Mouse (Mus musculus) E14TG2a.4 (cell line): ENCODE results near the gene Fbxl7.

ENCODE experiments used
- CTCF ChIP-seq: conservative IDR thresholded peaks from 2 replicates; pipeline ENCODE4 v1.5.1; 2014; ENCODE audit warnings: low read length
- NANOG ChIP-seq: IDR thresholded peaks from 2 replicates; pipeline ENCODE4 v1.6.1; 2014; ENCODE audit warnings: borderline replicate concordance, low read length, mixed read lengths
- POU5F1 ChIP-seq: IDR thresholded peaks from 2 replicates; pipeline ENCODE4 v1.6.1; 2014; ENCODE audit warnings: low read length, borderline replicate concordance

- TF ChIP-seq CTCF (no peak), POU5F1 (no peak), NANOG (no peak)
Observed at GRCm38 (mm10) chr15:26888170-26888569, 7.2 kb downstream of the Fbxl7 start.
